Mouse (Mus musculus) induced T-regulatory cell, adult 2 months (primary cell): ENCODE measurements around the gene Ugt1a7c.
A peak's percentile ranks its signal among the peaks of the same experiment; 100 is the strongest.

ENCODE experiments used
- DNase-seq: peaks from one replicate; pipeline ENCODE4 v3.0.0-alpha.2; 2012; ENCODE audit warnings: low read depth

Gene Ugt1a7c

GRCm38 (mm10) chr1:88261706-88262105, 166.8 kb downstream of the Ugt1a7c start:
- peak; percentile 31 for DNase-seq

GRCm38 (mm10) chr1:88262255-88262654, 167.4 kb downstream of the Ugt1a7c start:
- DNase-seq = peak; percentile 38

GRCm38 (mm10) chr1:88262961-88263360, 168.1 kb downstream of the Ugt1a7c start:
- DNase-seq = no peak

- no peak for DNase-seq
Measured at GRCm38 (mm10) chr1:88263778-88264177, 168.9 kb downstream of the Ugt1a7c start.

GRCm38 (mm10) chr1:88264237-88264868, 169.5 kb downstream of the Ugt1a7c start:
- DNase-seq = peak; percentile 29

GRCm38 (mm10) chr1:88264869-88265240, 170.0 kb downstream of the Ugt1a7c start:
- no peak for DNase-seq

GRCm38 (mm10) chr1:88266123-88266522, 171.3 kb downstream of the Ugt1a7c start:
- DNase-seq = no peak

GRCm38 (mm10) chr1:88267489-88267888, 172.6 kb downstream of the Ugt1a7c start:
- no peak for DNase-seq

GRCm38 (mm10) chr1:88268070-88268469, 173.2 kb downstream of the Ugt1a7c start:
- no peak for DNase-seq
